Mouse (Mus musculus) embryo, embryonic 10 days (tissue): ENCODE measurements around the gene Entpd3.
A peak's percentile ranks its signal among the peaks of the same experiment; 100 is the strongest.

Experiments used
- DNase-seq: peaks from one replicate; pipeline ENCODE4 v3.0.0-alpha.2; 2015; ENCODE audit warnings: low spot score

Entpd3 gene

GRCm38 (mm10) chr9:120579808-120580207 is 40.2 kb downstream of the Entpd3 start:
- no peak for DNase-seq

- DNase-seq: peak; percentile 79
Observed at GRCm38 (mm10) chr9:120581941-120582618, 42.5 kb downstream of the Entpd3 start.

- DNase-seq: peak; percentile 98
Observed at GRCm38 (mm10) chr9:120582619-120583308, 43.1 kb downstream of the Entpd3 start.

- no peak for DNase-seq
Observed at GRCm38 (mm10) chr9:120583314-120583713, 43.7 kb downstream of the Entpd3 start.

- peak; percentile 84 for DNase-seq
Observed at GRCm38 (mm10) chr9:120586546-120586945, 46.9 kb downstream of the Entpd3 start.

GRCm38 (mm10) chr9:120591490-120591889 is 51.9 kb downstream of the Entpd3 start:
- peak; percentile 84 for DNase-seq

- DNase-seq: no peak
Observed at GRCm38 (mm10) chr9:120593383-120594101, 53.9 kb downstream of the Entpd3 start.

- DNase-seq: no peak
Observed at GRCm38 (mm10) chr9:120594839-120595238, 55.2 kb downstream of the Entpd3 start.

- no peak for DNase-seq
Observed at GRCm38 (mm10) chr9:120595306-120595705, 55.7 kb downstream of the Entpd3 start.

- peak; percentile 83 for DNase-seq
Observed at GRCm38 (mm10) chr9:120601488-120602171, 62.0 kb downstream of the Entpd3 start.

- no peak for DNase-seq
Observed at GRCm38 (mm10) chr9:120602172-120602838, 62.7 kb downstream of the Entpd3 start.

GRCm38 (mm10) chr9:120602839-120603511 is 63.4 kb downstream of the Entpd3 start:
- DNase-seq: peak; percentile 93

GRCm38 (mm10) chr9:120603512-120603908 is 63.9 kb downstream of the Entpd3 start:
- DNase-seq: no peak

GRCm38 (mm10) chr9:120603956-120604355 is 64.3 kb downstream of the Entpd3 start:
- DNase-seq: no peak

- no peak for DNase-seq
Observed at GRCm38 (mm10) chr9:120611055-120611454, 71.4 kb downstream of the Entpd3 start.

GRCm38 (mm10) chr9:120614059-120614458 is 74.4 kb downstream of the Entpd3 start:
- no peak for DNase-seq
